Mouse (Mus musculus) heart, embryonic 10.5 days (tissue): ENCODE data around the gene Uimc1. TPM values are rescaled to one million over a fixed set of nuclear protein-coding genes. Genes with fewer than 3 reads are reported as not detected.

ENCODE experiments used
- DNase-seq: peaks from one replicate; pipeline ENCODE4 v3.0.0-alpha.2; 2017; ENCODE audit warnings: low spot score
- H3K27ac ChIP-seq: fragments of 300-500 bp; sonication (generic); 2 replicates; pipeline ENCODE4 v1.5.1; 2016; ENCODE audit warnings: mild to moderate bottlenecking
- H3K27me3 ChIP-seq: fragments of 300-500 bp; sonication (generic); 2 replicates; pipeline ENCODE4 v1.6.1; 2016; ENCODE audit warnings: mild to moderate bottlenecking; ENCODE audit not compliant: poor library complexity, insufficient read depth, severe bottlenecking
- H3K36me3 ChIP-seq: fragments of 300-500 bp; sonication (generic); 2 replicates; pipeline ENCODE4 v1.6.1; 2016; ENCODE audit warnings: mild to moderate bottlenecking, moderate library complexity
- H3K4me1 ChIP-seq: fragments of 300-500 bp; sonication (generic); 2 replicates; pipeline ENCODE4 v1.6.1; 2016; ENCODE audit warnings: mild to moderate bottlenecking
- H3K4me3 ChIP-seq: fragments of 300-500 bp; sonication (generic); 2 replicates; pipeline ENCODE4 v1.5.1; 2016; ENCODE audit warnings: mild to moderate bottlenecking, moderate library complexity
- H3K9me3 ChIP-seq: fragments of 300-500 bp; sonication (generic); 2 replicates; pipeline ENCODE4 v1.6.1; 2016; ENCODE audit warnings: mild to moderate bottlenecking, moderate library complexity
- WGBS: fragments of 180-500 bp; shearing (Covaris S2); methylation state at CpG from one replicate; pipeline ENCODE4 v1.1.7; 2016; 5-methylcytosine and 5-hydroxymethylcytosine counted together
- polyA plus RNA-seq: library from polyadenylated mRNA; unstranded; fragments of >200 nt; fragmentation: Nextera tagmentation; extraction: Ambion mirVana; gene quantifications from 2 replicates; pipeline ENCODE4 v1.2.1, GENCODE M21; 2016

Gene Uimc1
- polyA plus RNA-seq, 1 experiment from 2014 or later = 18.9 TPM

GRCm38 (mm10) chr13:54980957-54981356 is 119.1 kb downstream of the Uimc1 start:
- WGBS = 72% methylated on average over 12 of the region's 12 CpGs
- DNase-seq = no peak
- Histone ChIP-seq H3K9me3 (no peaks in the 10 kb centered on the region), H3K36me3 (no peaks in the 10 kb centered on the region), H3K27me3 (peaks cover 65% of the 10 kb centered on the region), H3K27ac (no peak overlapping the region), H3K4me1 (0 out of 2 replicates have a peak, but pooled peaks cover 9% of the 10 kb centered on the region), H3K4me3 (no peak overlapping the region)

GRCm38 (mm10) chr13:54978804-54979203 is 121.3 kb downstream of the Uimc1 start:
- peaks cover 15% of the 10 kb centered on the region; the same call in 1 of the 2 replicates for H3K4me1 ChIP-seq
- DNase-seq = no peak
- WGBS = 54% methylated on average over 8 of the region's 8 CpGs

More at GRCm38 (mm10) chr13:54978804-54979203, 121.3 kb downstream of the Uimc1 start:
- H3K36me3 ChIP-seq = no peaks in the 10 kb centered on the region
- H3K27me3 ChIP-seq = peaks cover 62% of the 10 kb centered on the region
- H3K4me3 ChIP-seq = no peak overlapping the region
- no peaks in the 10 kb centered on the region for H3K9me3 ChIP-seq
- H3K27ac ChIP-seq = no peak overlapping the region

Other genes with a start within 250 kb of the Uimc1 start
- gene Unc5a, start 150.9 kb downstream of the Uimc1 start, polyA plus RNA-seq = 1.8 and 2.1 TPM in 2 replicates
- 0.43 TPM in 1 of 2 replicates, not detected in the other for gene Hk3, start 78.9 kb downstream of the Uimc1 start, polyA plus RNA-seq
- gene Zfp346, start 5.0 kb upstream of the Uimc1 start, polyA plus RNA-seq = 18.1 and 20.4 TPM in 2 replicates
- gene Gm17617, start 33.2 kb upstream of the Uimc1 start, polyA plus RNA-seq = not detected in 2 replicates
- gene Fgfr4, start 52.3 kb upstream of the Uimc1 start, polyA plus RNA-seq = 0.46 and 3.5 TPM in 2 replicates
- gene Nsd1, start 109.5 kb upstream of the Uimc1 start, polyA plus RNA-seq = 51.0 and 58.4 TPM in 2 replicates
- gene Prelid1, start 220.2 kb upstream of the Uimc1 start, polyA plus RNA-seq = 478 and 538 TPM in 2 replicates
- 57.4 and 76.2 TPM in 2 replicates for gene Rab24, start 221.6 kb upstream of the Uimc1 start, polyA plus RNA-seq
- 14.3 and 15.0 TPM in 2 replicates for gene Mxd3, start 229.5 kb upstream of the Uimc1 start, polyA plus RNA-seq